Mouse (Mus musculus) neutrophil, adult 5-6 weeks (primary cell): ENCODE measurements around the gene Gm17617. TPM values are rescaled to one million over a fixed set of nuclear protein-coding genes. Genes with fewer than 3 reads are reported as not detected.
A peak's percentile ranks its signal among the peaks of the same experiment; 100 is the strongest.

ENCODE experiments used
- ATAC-seq: fragments of 151-379, 151-347 bp; 2 replicates; pipeline ENCODE4 v1.8.0; 2017; ENCODE audit warnings: mild to moderate bottlenecking, moderate TSS enrichment; ENCODE audit not compliant: insufficient number of reproducible peaks, poor library complexity, low FRiP score, severe bottlenecking; ENCODE audit errors: extremely low read depth
- total RNA-seq: library from RNA; stranded (forward); fragments of 200-1000 nt; gene quantifications from 2 replicates; pipeline ENCODE4 v1.2.3, GENCODE M21; 2017

Gm17617 gene
- not detected in 2 replicates for total RNA-seq

- ATAC-seq = no peak
These were observed at the start of gene Gm17617 for GRCm38 (mm10) chr13:55133448-55133847. Gene Gm17617, minus strand, starts transcription at chr13:55133548.

GRCm38 (mm10) chr13:55182173-55182894 lies 49.0 kb upstream of the Gm17617 start:
- ATAC-seq = peak; percentile 61

- no peak for ATAC-seq
These were observed 48.4 kb upstream of the Gm17617 start for GRCm38 (mm10) chr13:55181786-55182172.

- ATAC-seq = no peak
These were observed 46.2 kb upstream of the Gm17617 start for GRCm38 (mm10) chr13:55179591-55179990.

GRCm38 (mm10) chr13:55178556-55178955 lies 45.2 kb upstream of the Gm17617 start:
- peak; percentile 64; the same call in 1 of the 2 replicates for ATAC-seq

GRCm38 (mm10) chr13:55177903-55178496 lies 44.7 kb upstream of the Gm17617 start:
- no peak for ATAC-seq

- no peak for ATAC-seq
These were observed 42.9 kb upstream of the Gm17617 start for GRCm38 (mm10) chr13:55176265-55176664.

- no peak for ATAC-seq
These were observed 41.0 kb upstream of the Gm17617 start for GRCm38 (mm10) chr13:55174347-55174746.

- ATAC-seq = no peak
These were observed 39.0 kb upstream of the Gm17617 start for GRCm38 (mm10) chr13:55172336-55172770.

GRCm38 (mm10) chr13:55171517-55172335 lies 38.4 kb upstream of the Gm17617 start:
- no peak for ATAC-seq

GRCm38 (mm10) chr13:55168958-55169369 lies 35.6 kb upstream of the Gm17617 start:
- no peak for ATAC-seq

GRCm38 (mm10) chr13:55168255-55168654 lies 34.9 kb upstream of the Gm17617 start:
- no peak for ATAC-seq

- no peak for ATAC-seq
These were observed 34.5 kb upstream of the Gm17617 start for GRCm38 (mm10) chr13:55167798-55168197.

GRCm38 (mm10) chr13:55166806-55167725 lies 33.7 kb upstream of the Gm17617 start:
- ATAC-seq = no peak

- ATAC-seq = no peak
These were observed 32.5 kb upstream of the Gm17617 start for GRCm38 (mm10) chr13:55165831-55166339.

- no peak for ATAC-seq
These were observed 30.2 kb upstream of the Gm17617 start for GRCm38 (mm10) chr13:55163553-55163952.

- ATAC-seq = no peak
These were observed 29.0 kb upstream of the Gm17617 start for GRCm38 (mm10) chr13:55162365-55162764.

GRCm38 (mm10) chr13:55153951-55154350 lies 20.6 kb upstream of the Gm17617 start:
- no peak for ATAC-seq
